Mouse (Mus musculus): ENCODE data around the gene Dnaja3.

GRCm38 (mm10) chr16:4717866-4718265, 78.1 kb downstream of the Dnaja3 start:
- TF ChIP-seq TAL1 (conservative IDR thresholded peaks at IDR 0.05; ENCODE audit: low read depth, low read length): no peak
- TF ChIP-seq CTCF (IDR thresholded peaks at IDR 0.05; ENCODE audit: low read depth, low read length): no peak
- no peak for TF ChIP-seq GATA1 (IDR thresholded peaks at IDR 0.05; ENCODE audit: borderline replicate concordance, low read length)
- TF ChIP-seq POLR2AphosphoS5 (IDR thresholded peaks at IDR 0.05; ENCODE audit: insufficient replicate concordance, low read depth, low read length): no peak

All from G1E (cell line).